Mouse (Mus musculus): ENCODE measurements around the gene Pole3. TPM values are rescaled to one million over a fixed set of nuclear protein-coding genes. Genes with fewer than 3 reads are reported as not detected.
A peak's percentile ranks its signal among the peaks of the same experiment; 100 is the strongest.

Gene Pole3
- total and polyA plus RNA-seq, 2 experiments from 2014 or later: 36.6 to 68.3 TPM

- Histone ChIP-seq H3K4me2 (ENCODE audit: low read depth) (no peak overlapping the region), H3K4me1 (ENCODE audit: insufficient read depth) (no peaks in the 10 kb centered on the region), H3K27ac (ENCODE audit: low read depth, low read length) (no peak overlapping the region), H3K9ac (no peak overlapping the region; the same call in 1 of the 2 replicates), H3K4me3 (ENCODE audit: low read depth, low read length) (no peak overlapping the region), H3K36me3 (ENCODE audit: insufficient read depth) (no peaks in the 10 kb centered on the region), H3K27me3 (ENCODE audit: insufficient read depth, low read length) (no peaks in the 10 kb centered on the region), H3K9me3 (ENCODE audit: low read length) (0 out of 2 replicates have a peak, but pooled peaks cover 5% of the 10 kb centered on the region)
- ATAC-seq (peak; percentile 66), DNase-seq (peak; percentile 55)
- no peak for TF ChIP-seq CTCF (IDR thresholded peaks at IDR 0.05; ENCODE audit: low read depth)
- WGBS: 46% methylated on average over 3 of the region's 3 CpGs
Measured at GRCm38 (mm10) chr4:62541802-62542201, 16.9 kb upstream of the Pole3 start.

DNA sequence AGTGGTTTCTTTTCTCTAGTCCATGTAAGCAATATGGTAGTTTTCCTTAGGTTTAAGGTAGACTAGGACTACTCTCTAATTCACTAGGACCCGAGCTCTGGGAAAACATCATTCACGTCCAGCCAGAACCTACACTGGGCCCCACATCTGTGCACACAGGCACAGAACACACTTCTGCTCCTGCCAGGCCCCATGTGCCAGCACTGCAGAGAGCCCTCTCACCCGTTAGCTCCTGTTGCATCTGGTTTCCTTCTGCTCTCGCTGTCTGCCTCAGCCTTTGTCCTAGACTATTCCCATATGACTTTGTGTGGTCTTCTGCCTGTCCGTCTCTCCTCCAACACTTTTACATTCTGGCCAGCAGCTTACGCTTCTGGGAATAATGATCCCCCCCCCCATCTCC is 8.9 kb upstream of the Pole3 start:
- Histone ChIP-seq H3K4me3 (ENCODE audit: low read depth, low read length) (no peak overlapping the region), H3K36me3 (ENCODE audit: insufficient read depth) (no peaks in the 10 kb centered on the region), H3K4me1 (ENCODE audit: insufficient read depth) (no peaks in the 10 kb centered on the region), H3K4me2 (ENCODE audit: low read depth) (no peak overlapping the region), H3K27me3 (ENCODE audit: insufficient read depth, low read length) (no peaks in the 10 kb centered on the region), H3K27ac (ENCODE audit: low read depth, low read length) (no peak overlapping the region), H3K9ac (no peak overlapping the region), H3K9me3 (ENCODE audit: low read length) (no peaks in the 10 kb centered on the region)
- WGBS: 66% methylated on average over 6 of the region's 6 CpGs
- no peak for ATAC-seq
- no peak for DNase-seq
- no peak for TF ChIP-seq CTCF (IDR thresholded peaks at IDR 0.05; ENCODE audit: low read depth)

GRCm38 (mm10) chr4:62527655-62528054 is 2.8 kb upstream of the Pole3 start:
- Histone ChIP-seq H3K27ac (ENCODE audit: low read depth, low read length) (no peak overlapping the region), H3K27me3 (ENCODE audit: insufficient read depth, low read length) (no peaks in the 10 kb centered on the region), H3K4me2 (ENCODE audit: low read depth) (no peak overlapping the region), H3K4me3 (ENCODE audit: low read depth, low read length) (no peak overlapping the region), H3K4me1 (ENCODE audit: insufficient read depth) (0 out of 2 replicates have a peak, but pooled peaks cover 5% of the 10 kb centered on the region), H3K9ac (no peak overlapping the region), H3K9me3 (ENCODE audit: low read length) (no peaks in the 10 kb centered on the region), H3K36me3 (ENCODE audit: insufficient read depth) (no peaks in the 10 kb centered on the region)
- 89% methylated on average over 4 of the region's 4 CpGs for WGBS
- ATAC-seq: no peak
- no peak for DNase-seq
- TF ChIP-seq CTCF (IDR thresholded peaks at IDR 0.05; ENCODE audit: low read depth): no peak

- Histone ChIP-seq H3K9me3 (ENCODE audit: low read length) (no peaks in the 10 kb centered on the region), H3K27ac (ENCODE audit: low read depth, low read length) (no peak overlapping the region), H3K9ac (no peak overlapping the region), H3K4me1 (ENCODE audit: insufficient read depth) (0 out of 2 replicates have a peak, but pooled peaks cover 5% of the 10 kb centered on the region), H3K27me3 (ENCODE audit: insufficient read depth, low read length) (no peaks in the 10 kb centered on the region), H3K4me3 (ENCODE audit: low read depth, low read length) (no peak overlapping the region), H3K36me3 (ENCODE audit: insufficient read depth) (no peaks in the 10 kb centered on the region), H3K4me2 (ENCODE audit: low read depth) (no peak overlapping the region)
- TF ChIP-seq CTCF (IDR thresholded peaks at IDR 0.05; ENCODE audit: low read depth): no peak
- WGBS: 57% methylated on average over 2 of the region's 2 CpGs
- ATAC-seq (no peak), DNase-seq (no peak)
Measured at GRCm38 (mm10) chr4:62526256-62526655, 1.4 kb upstream of the Pole3 start.

- no peak for TF ChIP-seq CTCF (IDR thresholded peaks at IDR 0.05; ENCODE audit: low read depth)
- no peaks in the 10 kb centered on the region for H3K36me3 ChIP-seq (ENCODE audit: insufficient read depth)
- peak overlapping the region; percentile 65 for H3K4me3 ChIP-seq (ENCODE audit: low read depth, low read length)
- no peak for ATAC-seq
- 0 out of 2 replicates have a peak, but pooled peaks cover 5% of the 10 kb centered on the region for H3K4me1 ChIP-seq (ENCODE audit: insufficient read depth)
- H3K9me3 ChIP-seq (ENCODE audit: low read length): no peaks in the 10 kb centered on the region
- H3K27ac ChIP-seq (ENCODE audit: low read depth, low read length): peak overlapping the region; percentile 98; the same call in 1 of the 2 replicates
- H3K9ac ChIP-seq: peak overlapping the region; percentile 87
- no peak for DNase-seq
- WGBS: under 1% methylated on average over 10 of the region's 10 CpGs
- peak overlapping the region; percentile 86 for H3K4me2 ChIP-seq (ENCODE audit: low read depth)
- no peaks in the 10 kb centered on the region for H3K27me3 ChIP-seq (ENCODE audit: insufficient read depth, low read length)
Measured at GRCm38 (mm10) chr4:62525489-62525811, 582 bp upstream of the Pole3 start.

DNA sequence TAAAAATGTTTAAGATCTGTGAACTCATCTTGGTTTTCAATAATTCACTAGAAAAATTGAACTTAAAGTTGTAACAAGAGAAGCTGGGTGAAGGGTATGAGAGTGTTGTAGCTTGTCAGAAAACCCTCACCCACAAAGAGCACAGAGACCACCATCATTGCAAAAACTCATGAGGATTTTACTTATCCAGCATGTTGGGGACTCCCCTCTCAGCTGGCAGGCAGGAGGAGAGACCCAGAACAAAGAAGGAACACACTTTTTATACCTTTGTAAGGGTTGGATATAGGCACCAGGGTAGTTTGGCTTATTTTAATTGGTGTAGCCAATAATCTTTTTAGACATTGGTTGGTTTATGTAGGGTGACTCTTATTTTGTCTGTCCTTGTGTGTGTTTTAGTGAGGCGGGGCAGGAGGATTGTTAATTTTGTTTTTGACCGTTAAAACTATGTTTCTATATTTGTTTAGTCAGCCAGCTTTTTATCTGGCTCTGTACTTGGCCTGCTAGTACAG is 3.9 kb downstream of the Pole3 start:
- DNase-seq (no peak), ATAC-seq (no peak)
- H3K9ac ChIP-seq: no peak overlapping the region
- no peak for TF ChIP-seq CTCF (IDR thresholded peaks at IDR 0.05; ENCODE audit: low read depth)
- H3K36me3 ChIP-seq (ENCODE audit: insufficient read depth): no peaks in the 10 kb centered on the region
- H3K27ac ChIP-seq (ENCODE audit: low read depth, low read length): no peak overlapping the region
- H3K4me2 ChIP-seq (ENCODE audit: low read depth): no peak overlapping the region
- H3K4me3 ChIP-seq (ENCODE audit: low read depth, low read length): no peak overlapping the region
- H3K27me3 ChIP-seq (ENCODE audit: insufficient read depth, low read length): no peaks in the 10 kb centered on the region
- WGBS: 94% methylated on average over 2 of the region's 2 CpGs
- no peaks in the 10 kb centered on the region for H3K9me3 ChIP-seq (ENCODE audit: low read length)
- peaks cover 12% of the 10 kb centered on the region; the same call in 1 of the 2 replicates for H3K4me1 ChIP-seq (ENCODE audit: insufficient read depth)

DNA sequence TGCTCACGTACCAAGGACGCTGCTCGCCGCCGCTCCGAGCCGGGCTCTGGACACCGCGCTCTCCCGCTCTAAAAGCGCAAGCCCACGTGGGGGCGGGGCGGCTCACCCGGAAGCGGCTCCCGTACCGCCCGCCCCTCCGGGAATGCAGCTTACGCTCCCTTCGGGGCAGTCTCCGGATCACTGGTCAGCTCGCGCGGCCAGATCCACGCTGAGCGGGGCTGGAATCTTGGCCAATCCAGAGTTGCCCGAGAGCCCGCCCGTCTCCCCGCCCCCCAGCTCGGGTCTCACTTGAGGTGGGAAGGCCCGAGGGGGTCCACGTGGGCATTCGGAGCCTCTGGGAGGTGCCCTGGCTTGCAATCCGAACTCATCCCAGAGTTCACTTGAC is 5.0 kb downstream of the Pole3 start, which contains the start of gene Alad:
TSS of gene Alad (minus strand) at position 70 of the 385 bp plus-strand sequence.
- TF ChIP-seq CTCF (IDR thresholded peaks at IDR 0.05; ENCODE audit: low read depth): no peak
- DNase-seq (peak; percentile 84), ATAC-seq (peak; percentile 89)
- H3K4me2 ChIP-seq (ENCODE audit: low read depth): peak within 1 kb of the TSS; percentile 72
- H3K9ac ChIP-seq: peak within 1 kb of the TSS; percentile 68
- H3K27ac ChIP-seq (ENCODE audit: low read depth, low read length): peak within 1 kb of the TSS; percentile 66
- H3K36me3 ChIP-seq (ENCODE audit: insufficient read depth): no peaks in the 10 kb centered on the region
- H3K9me3 ChIP-seq (ENCODE audit: low read length): no peaks in the 10 kb centered on the region
- peaks cover 12% of the 10 kb centered on the region; the same call in 1 of the 2 replicates for H3K4me1 ChIP-seq (ENCODE audit: insufficient read depth)
- H3K4me3 ChIP-seq (ENCODE audit: low read depth, low read length): peak within 1 kb of the TSS; percentile 59
- no peaks in the 10 kb centered on the region for H3K27me3 ChIP-seq (ENCODE audit: insufficient read depth, low read length)
- 1% methylated on average over 37 of the region's 37 CpGs for WGBS
